Mouse (Mus musculus) heart, embryonic 16.5 days (tissue): ENCODE data around the gene Fam151a. TPM values are rescaled to one million over a fixed set of nuclear protein-coding genes. Genes with fewer than 3 reads are reported as not detected.
A peak's percentile ranks its signal among the peaks of the same experiment; 100 is the strongest.

ENCODE experiments used
- ATAC-seq: fragments of 200-750 bp; cut with Nextera tagmentation; replicated peaks from 2 replicates; pipeline ENCODE4 v1.8.0; 2017; ENCODE audit warnings: moderate number of reproducible peaks; ENCODE audit not compliant: insufficient read depth, low FRiP score; ENCODE audit errors: extremely low read depth
- H3K27ac ChIP-seq: fragments of 300-500 bp; sonication (generic); 2 replicates; pipeline ENCODE4 v1.5.1; 2014; ENCODE audit warnings: mild to moderate bottlenecking, low read length, control low read depth, moderate library complexity
- H3K27me3 ChIP-seq: fragments of 300-500 bp; sonication (generic); 2 replicates; pipeline ENCODE4 v1.6.1; 2014; ENCODE audit warnings: low read length, mixed read lengths; ENCODE audit not compliant: control insufficient read depth, insufficient read depth
- H3K36me3 ChIP-seq: fragments of 300-500 bp; sonication (generic); 2 replicates; pipeline ENCODE4 v1.6.1; 2014; ENCODE audit not compliant: control insufficient read depth, insufficient read depth
- H3K4me1 ChIP-seq: fragments of 300-500 bp; sonication (generic); 2 replicates; pipeline ENCODE4 v1.6.1; 2014; ENCODE audit warnings: low read length, mixed read lengths; ENCODE audit not compliant: control insufficient read depth, insufficient read depth
- H3K4me2 ChIP-seq: fragments of 300-500 bp; sonication (generic); 2 replicates; pipeline ENCODE4 v1.6.1; 2014; ENCODE audit warnings: low read depth, mild to moderate bottlenecking, control low read depth, low read length
- H3K4me3 ChIP-seq: fragments of 300-500 bp; sonication (generic); 2 replicates; pipeline ENCODE4 v1.5.1; 2014; ENCODE audit warnings: mild to moderate bottlenecking, control low read depth, low read length
- H3K9ac ChIP-seq: fragments of 300-500 bp; sonication (generic); 2 replicates; pipeline ENCODE4 v1.6.1; 2014; ENCODE audit warnings: low read length, control low read depth
- H3K9me3 ChIP-seq: fragments of 300-500 bp; sonication (generic); replicated peaks from 2 replicates; pipeline ENCODE4 v1.6.1; 2016; ENCODE audit warnings: low read length; ENCODE audit not compliant: control insufficient read depth
- WGBS: fragments of 180-500 bp; shearing (Covaris S2); extraction: QIAGEN DNeasy Blood & Tissue Kit; methylation state at CpG from one replicate; pipeline ENCODE4 v1.1.7; 2014; 5-methylcytosine and 5-hydroxymethylcytosine counted together
- polyA plus RNA-seq: library from polyadenylated mRNA; unstranded; fragments of >200 nt; fragmentation: Nextera tagmentation; extraction: Ambion mirVana; gene quantifications from 2 replicates; pipeline ENCODE4 v1.2.1, GENCODE M21; 2015

Gene Fam151a
- polyA plus RNA-seq: 0.24 TPM in 1 of 2 replicates, not detected in the other

GRCm38 (mm10) chr4:106733636-106734035 lies at the start of gene Fam151a:
Gene Fam151a (plus strand): TSS chr4:106733889.
- 31% methylated on average over 4 of the region's 4 CpGs for WGBS
- Histone ChIP-seq H3K4me2 (no peak within 1 kb of the TSS), H3K9ac (no peak within 1 kb of the TSS), H3K27me3 (no peaks in the 10 kb centered on the region), H3K36me3 (no peaks in the 10 kb centered on the region), H3K4me1 (no peaks in the 10 kb centered on the region), H3K4me3 (no peak within 1 kb of the TSS), H3K9me3 (no peaks in the 10 kb centered on the region), H3K27ac (no peak within 1 kb of the TSS)
- ATAC-seq: no peak

DNA sequence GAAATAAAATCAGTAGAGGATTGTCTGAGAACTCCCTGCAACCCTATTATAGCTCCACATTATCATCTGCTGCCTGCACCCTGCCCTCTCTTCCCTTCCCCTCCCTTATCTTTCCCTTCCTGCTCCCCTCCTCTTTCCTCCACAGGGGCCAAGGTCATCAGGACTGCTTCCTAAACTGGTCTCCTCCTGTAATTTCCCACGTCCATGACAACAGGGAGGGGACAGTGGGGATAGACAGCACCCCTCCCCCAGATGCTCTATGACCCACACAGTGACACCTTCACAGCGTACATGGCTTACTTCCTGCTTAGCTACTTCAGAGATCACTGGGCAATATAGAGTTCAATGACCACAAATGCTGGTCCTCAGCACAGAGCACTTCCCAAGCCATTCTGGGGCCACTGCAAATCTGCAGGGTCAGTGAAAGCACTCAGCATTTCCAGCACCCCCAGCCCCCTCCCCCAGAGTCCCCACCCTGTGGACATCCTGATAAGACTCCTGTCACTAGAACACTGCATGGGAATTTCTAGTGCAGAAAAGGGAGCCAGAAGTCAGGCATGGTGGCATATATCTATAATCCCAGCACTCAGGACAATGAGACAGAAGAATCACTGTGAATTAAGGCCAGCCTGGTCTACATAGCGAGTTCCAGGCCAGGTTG lies 44.9 kb upstream of the Fam151a start:
- peak; percentile 71 for ATAC-seq
- no peak overlapping the region for H3K9ac ChIP-seq
- H3K27me3 ChIP-seq: no peaks in the 10 kb centered on the region
- peak overlapping the region; percentile 29; the same call in 1 of the 2 replicates for H3K27ac ChIP-seq
- no peaks in the 10 kb centered on the region for H3K9me3 ChIP-seq
- WGBS: 46% methylated on average over 3 of the region's 3 CpGs
- no peak overlapping the region for H3K4me2 ChIP-seq
- H3K36me3 ChIP-seq: no peaks in the 10 kb centered on the region
- 0 out of 2 replicates have a peak, but pooled peaks cover 2% of the 10 kb centered on the region for H3K4me1 ChIP-seq
- no peak overlapping the region for H3K4me3 ChIP-seq

DNA sequence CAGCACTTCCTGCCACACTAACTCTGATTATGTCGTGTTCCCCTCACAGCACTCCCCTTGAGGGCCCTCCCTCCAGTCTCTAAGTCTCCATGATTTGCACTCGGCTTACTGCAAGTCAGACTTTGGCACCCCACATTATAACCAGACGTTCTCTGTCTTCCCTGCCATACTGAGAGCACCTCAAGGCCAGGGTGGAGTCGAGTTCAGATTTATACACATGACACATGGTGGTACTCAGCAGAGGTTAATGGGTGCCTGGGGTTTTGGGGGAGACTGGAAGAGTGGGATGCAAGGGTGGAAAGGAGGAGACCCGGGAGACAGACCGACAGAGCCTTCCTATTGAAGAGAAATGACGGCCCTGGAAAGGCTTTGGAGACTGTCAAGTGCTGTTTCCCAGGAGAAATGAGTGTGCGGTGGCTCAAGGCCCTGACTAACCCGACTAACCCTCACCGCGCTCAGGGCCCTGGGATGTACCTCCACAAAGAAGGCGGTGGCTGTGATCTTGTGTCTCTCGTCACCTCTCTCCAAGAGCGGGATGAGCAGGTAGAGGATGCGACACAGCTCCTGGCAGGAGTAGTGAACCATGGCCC lies 39.8 kb upstream of the Fam151a start:
- H3K9me3 ChIP-seq: no peaks in the 10 kb centered on the region
- 0 out of 2 replicates have a peak, but pooled peaks cover 2% of the 10 kb centered on the region for H3K4me1 ChIP-seq
- ATAC-seq: no peak
- H3K9ac ChIP-seq: no peak overlapping the region
- no peak overlapping the region for H3K27ac ChIP-seq
- no peak overlapping the region for H3K4me3 ChIP-seq
- WGBS: 73% methylated on average over 15 of the region's 15 CpGs
- H3K27me3 ChIP-seq: peaks cover 6% of the 10 kb centered on the region; the same call in 1 of the 2 replicates
- no peaks in the 10 kb centered on the region for H3K36me3 ChIP-seq
- no peak overlapping the region for H3K4me2 ChIP-seq

DNA sequence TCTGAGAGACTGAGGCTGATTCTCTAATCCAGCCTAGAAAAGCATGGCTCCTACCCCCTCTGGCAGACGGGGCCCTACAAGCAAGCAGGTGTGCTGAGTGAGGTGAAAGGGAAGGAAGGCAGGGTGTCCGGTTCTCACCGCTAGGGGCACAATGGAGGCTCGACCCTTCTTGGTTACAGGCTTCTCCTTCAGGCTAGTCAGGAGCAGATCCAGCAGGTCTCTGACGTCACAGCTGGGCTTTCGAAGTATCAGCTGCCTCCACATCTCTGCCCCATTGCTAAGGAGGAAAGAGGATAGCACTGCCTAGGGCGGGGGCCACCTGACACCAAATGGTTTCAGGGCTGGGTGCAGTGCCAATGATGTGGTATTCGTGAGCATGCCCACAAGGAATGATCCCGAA lies 33.7 kb upstream of the Fam151a start:
- Histone ChIP-seq H3K27me3 (peaks cover 13% of the 10 kb centered on the region; the same call in 1 of the 2 replicates), H3K9ac (no peak overlapping the region), H3K36me3 (no peaks in the 10 kb centered on the region), H3K27ac (no peak overlapping the region), H3K4me3 (no peak overlapping the region), H3K9me3 (no peaks in the 10 kb centered on the region), H3K4me1 (peaks cover 7% of the 10 kb centered on the region; the same call in 1 of the 2 replicates), H3K4me2 (no peak overlapping the region)
- WGBS: 19% methylated on average over 9 of the region's 9 CpGs
- no peak for ATAC-seq

DNA sequence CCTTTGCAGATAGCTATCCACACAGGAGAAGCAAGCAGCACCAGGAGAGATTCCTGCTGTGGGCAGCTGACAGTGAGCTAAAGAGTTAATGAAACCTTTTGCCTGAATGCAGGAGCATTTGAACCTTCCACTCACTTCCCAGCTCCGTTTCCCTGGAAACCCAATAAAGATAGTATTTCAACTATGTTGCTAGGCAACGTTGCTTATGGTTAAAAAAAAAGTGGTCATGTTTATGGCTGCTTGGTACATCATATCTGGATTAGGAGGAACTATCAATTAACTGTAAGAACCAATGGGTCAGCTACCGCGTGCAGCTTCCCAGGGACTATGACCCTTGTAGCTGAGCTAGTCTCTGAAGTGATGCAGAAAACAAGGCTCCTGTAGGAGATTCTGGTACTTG lies 32.9 kb upstream of the Fam151a start:
- Histone ChIP-seq H3K27ac (no peak overlapping the region), H3K36me3 (no peaks in the 10 kb centered on the region), H3K4me1 (peaks cover 7% of the 10 kb centered on the region; the same call in 1 of the 2 replicates), H3K9ac (no peak overlapping the region), H3K4me3 (no peak overlapping the region), H3K4me2 (no peak overlapping the region), H3K9me3 (no peaks in the 10 kb centered on the region), H3K27me3 (peaks cover 13% of the 10 kb centered on the region; the same call in 1 of the 2 replicates)
- ATAC-seq: no peak
- 46% methylated on average over 4 of the region's 4 CpGs for WGBS

GRCm38 (mm10) chr4:106703956-106704355 lies 29.7 kb upstream of the Fam151a start:
- peaks cover 7% of the 10 kb centered on the region; the same call in 1 of the 2 replicates for H3K4me1 ChIP-seq
- WGBS: 73% methylated on average over 10 of the region's 10 CpGs

GRCm38 (mm10) chr4:106704416-106704815 lies 29.3 kb upstream of the Fam151a start:
- peaks cover 7% of the 10 kb centered on the region; the same call in 1 of the 2 replicates for H3K4me1 ChIP-seq

More at GRCm38 (mm10) chr4:106703956-106704355, 29.7 kb upstream of the Fam151a start:
- Histone ChIP-seq H3K36me3 (no peaks in the 10 kb centered on the region), H3K9me3 (no peaks in the 10 kb centered on the region), H3K27ac (no peak overlapping the region), H3K4me2 (no peak overlapping the region), H3K9ac (no peak overlapping the region), H3K27me3 (peaks cover 10% of the 10 kb centered on the region; the same call in 1 of the 2 replicates), H3K4me3 (no peak overlapping the region)
- no peak for ATAC-seq

DNA sequence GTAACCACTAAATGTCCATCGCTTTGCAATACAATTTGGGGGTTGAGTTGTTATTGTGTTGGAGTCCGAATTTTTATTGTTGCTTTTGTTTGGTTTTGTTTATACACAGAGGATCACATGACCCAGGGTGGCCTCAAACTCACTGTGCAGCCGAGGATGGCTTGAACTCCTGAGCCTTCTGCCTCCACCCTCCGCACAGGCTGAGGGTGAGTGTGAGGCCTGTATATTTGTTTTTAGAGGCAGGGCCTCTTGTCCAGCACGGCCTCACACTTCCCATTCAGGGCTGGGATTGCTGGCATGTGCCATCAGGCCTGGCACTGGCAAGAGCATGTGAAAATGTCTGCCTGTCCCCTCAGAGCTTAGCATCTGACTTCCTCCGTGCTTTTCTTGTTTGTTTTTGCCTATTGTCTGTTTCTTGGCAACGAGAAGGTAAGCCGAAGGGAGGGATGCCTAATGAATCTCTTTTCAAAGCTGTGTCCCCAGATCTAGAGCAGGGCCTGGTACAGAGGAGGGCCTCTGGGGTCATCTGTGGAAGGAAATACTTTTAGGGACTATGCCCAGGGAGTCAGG lies 28.5 kb upstream of the Fam151a start:
- H3K4me2 ChIP-seq: no peak overlapping the region
- H3K4me1 ChIP-seq: peaks cover 7% of the 10 kb centered on the region; the same call in 1 of the 2 replicates
- no peak overlapping the region for H3K9ac ChIP-seq
- H3K36me3 ChIP-seq: no peaks in the 10 kb centered on the region
- ATAC-seq: no peak
- H3K27me3 ChIP-seq: peaks cover 13% of the 10 kb centered on the region; the same call in 1 of the 2 replicates
- WGBS: 55% methylated on average over 8 of the region's 8 CpGs
- no peaks in the 10 kb centered on the region for H3K9me3 ChIP-seq
- no peak overlapping the region for H3K4me3 ChIP-seq
- peak overlapping the region; percentile 11; the same call in 1 of the 2 replicates for H3K27ac ChIP-seq

More at GRCm38 (mm10) chr4:106704416-106704815, 29.3 kb upstream of the Fam151a start:
- no peak overlapping the region for H3K9ac ChIP-seq
- WGBS: 62% methylated on average over 11 of the region's 11 CpGs
- H3K4me2 ChIP-seq: no peak overlapping the region
- ATAC-seq: no peak
- H3K27ac ChIP-seq: no peak overlapping the region
- H3K4me3 ChIP-seq: no peak overlapping the region
- no peaks in the 10 kb centered on the region for H3K9me3 ChIP-seq
- H3K36me3 ChIP-seq: no peaks in the 10 kb centered on the region
- H3K27me3 ChIP-seq: peaks cover 11% of the 10 kb centered on the region; the same call in 1 of the 2 replicates
